Mouse (Mus musculus) limb, embryonic 14.5 days (tissue): Measurements from ENCODE around the gene Olfr101. TPM values are rescaled to one million over a fixed set of nuclear protein-coding genes. Genes with fewer than 3 reads are reported as not detected.

Experiments
- ATAC-seq: fragments of 200-750 bp; cut with Nextera tagmentation; 2 replicates; pipeline ENCODE4 v1.8.0; 2017; ENCODE audit warnings: low read depth, moderate number of reproducible peaks, moderate TSS enrichment; ENCODE audit not compliant: low FRiP score
- DNase-seq: peaks from one replicate; pipeline ENCODE4 v3.0.0-alpha.2; 2015; ENCODE audit warnings: low spot score
- H3K27ac ChIP-seq: fragments of 300-500 bp; sonication (generic); replicated peaks from 2 replicates; pipeline ENCODE4 v1.5.1; 2014; ENCODE audit warnings: low read depth, mild to moderate bottlenecking, low read length, moderate library complexity, mixed read lengths
- H3K27me3 ChIP-seq: fragments of 300-500 bp; sonication (generic); 2 replicates; pipeline ENCODE4 v1.6.1; 2014; ENCODE audit warnings: low read length, mixed read lengths; ENCODE audit not compliant: control insufficient read depth, insufficient read depth
- H3K36me3 ChIP-seq: fragments of 300-500 bp; sonication (generic); 2 replicates; pipeline ENCODE4 v1.6.1; 2014; ENCODE audit warnings: mild to moderate bottlenecking, low read length, moderate library complexity, mixed read lengths; ENCODE audit not compliant: control insufficient read depth, insufficient read depth
- H3K4me1 ChIP-seq: fragments of 300-500 bp; sonication (generic); 2 replicates; pipeline ENCODE4 v1.6.1; 2014; ENCODE audit warnings: antibody characterized with exemption, low read length, mixed read lengths; ENCODE audit not compliant: control insufficient read depth, insufficient read depth
- H3K4me2 ChIP-seq: fragments of 300-500 bp; sonication (generic); replicated peaks from 2 replicates; pipeline ENCODE4 v1.6.1; 2014; ENCODE audit warnings: low read depth, mild to moderate bottlenecking, low read length, moderate library complexity; ENCODE audit not compliant: severe bottlenecking
- H3K4me3 ChIP-seq: fragments of 300-500 bp; sonication (generic); replicated peaks from 2 replicates; pipeline ENCODE4 v1.5.1; 2014; ENCODE audit warnings: low read length
- H3K9ac ChIP-seq: fragments of 300-500 bp; sonication (generic); 2 replicates; pipeline ENCODE4 v1.6.1; 2014; ENCODE audit warnings: mild to moderate bottlenecking, low read depth, low read length, moderate library complexity; ENCODE audit not compliant: severe bottlenecking
- H3K9me3 ChIP-seq: fragments of 300-500 bp; sonication (generic); 2 replicates; pipeline ENCODE4 v1.6.1; 2016; ENCODE audit warnings: low read length; ENCODE audit not compliant: control insufficient read depth
- POLR2A ChIP-seq: fragments of 200-500 bp; IDR thresholded peaks from 2 replicates; pipeline ENCODE4 v1.8.0; 2012; ENCODE audit warnings: inconsistent platforms, mild to moderate bottlenecking, moderate library complexity, borderline replicate concordance; ENCODE audit not compliant: insufficient read depth, insufficient read length; ENCODE audit errors: extremely low read depth
- WGBS: fragments of 180-500 bp; shearing (Covaris S2); extraction: QIAGEN DNeasy Blood & Tissue Kit; methylation state at CpG from one replicate; pipeline ENCODE4 v1.1.7; 2014; 5-methylcytosine and 5-hydroxymethylcytosine counted together
- polyA plus RNA-seq, 2 experiments: library from polyadenylated mRNA; depleted of rRNA in 1 of 2; stranded (reverse) in 1 of 2; unstranded in 1 of 2; fragments of >200 nt; fragmentation: Nextera tagmentation in 1 of 2; extraction: Ambion mirVana in 1 of 2; gene quantifications; 2 replicates each; pipeline versions ENCODE4 v1.2.1 to v1.2.3; 2012 to 2014

The Olfr101 gene
- polyA plus RNA-seq (2012; rRNA removed), result not detected in 2 replicates
- not detected in 2 replicates for polyA plus RNA-seq (2014; fragmentation: Nextera tagmentation; extraction: Ambion mirVana)

DNA sequence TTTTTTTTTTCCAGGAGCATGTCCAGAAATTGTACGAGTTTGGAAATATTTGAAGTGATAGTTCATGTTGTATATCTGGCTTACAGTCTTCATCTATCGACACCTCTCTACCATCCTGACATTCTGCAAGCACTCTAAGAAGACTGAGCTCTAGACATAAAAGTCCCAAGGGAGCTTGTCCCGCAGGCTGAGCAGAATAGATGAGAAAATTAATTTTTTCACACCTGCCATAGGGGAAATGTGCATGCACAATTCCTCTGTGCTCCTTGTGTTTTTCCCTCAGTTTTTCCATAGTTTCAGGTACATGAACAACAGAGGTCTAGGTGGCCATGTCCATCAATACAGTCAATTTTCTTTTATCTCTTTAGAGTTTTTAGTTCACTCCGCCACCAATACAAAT, at the start of gene Olfr101:
TSS of gene Olfr101 (minus strand) at position 101 of the 400 bp plus-strand sequence.
- TF ChIP-seq POLR2A, result no peak

DNA sequence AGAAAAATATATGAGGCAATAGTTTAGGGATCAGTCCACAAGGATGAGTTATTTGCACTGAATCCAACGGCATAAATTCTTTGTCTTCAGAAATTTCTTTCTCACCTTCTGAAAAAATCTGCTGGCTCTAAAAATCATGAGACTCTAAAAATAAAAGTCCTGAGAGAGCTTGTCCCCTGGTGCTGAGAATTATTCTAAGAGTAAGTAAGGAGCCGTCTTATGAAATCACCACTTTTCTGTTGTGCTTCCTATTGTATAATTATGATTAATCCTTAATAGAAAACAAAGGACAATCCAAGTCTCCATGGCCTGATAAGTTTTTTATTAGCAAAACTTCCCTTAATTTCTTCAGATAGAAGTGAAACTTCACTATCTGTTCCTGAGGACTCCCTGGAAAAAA, 35.5 kb upstream of the Olfr101 start, which contains the start of gene Olfr103:
TSS of gene Olfr103 (minus strand) at position 101 of the 400 bp plus-strand sequence.
- no peak within 1 kb of the TSS for H3K9ac ChIP-seq
- no peak within 1 kb of the TSS for H3K27ac ChIP-seq
- H3K4me2 ChIP-seq, result no peak within 1 kb of the TSS
- TF ChIP-seq POLR2A, result no peak
- no peaks in the 10 kb centered on the region for H3K9me3 ChIP-seq
- no peaks in the 10 kb centered on the region for H3K4me1 ChIP-seq
- H3K36me3 ChIP-seq, result no peaks in the 10 kb centered on the region
- WGBS, result 78% methylated on average over 2 of the region's 2 CpGs
- no peak for ATAC-seq
- no peak within 1 kb of the TSS for H3K4me3 ChIP-seq
- DNase-seq, result no peak
- no peaks in the 10 kb centered on the region for H3K27me3 ChIP-seq

More for the DNA sequence above, at the start of gene Olfr101:
- Histone ChIP-seq H3K4me1 (no peaks in the 10 kb centered on the region), H3K36me3 (no peaks in the 10 kb centered on the region), H3K4me2 (no peak within 1 kb of the TSS), H3K9me3 (no peaks in the 10 kb centered on the region), H3K27me3 (no peaks in the 10 kb centered on the region), H3K9ac (no peak within 1 kb of the TSS), H3K27ac (no peak within 1 kb of the TSS), H3K4me3 (no peak within 1 kb of the TSS)
- no peak for ATAC-seq
- DNase-seq, result no peak
- 84% methylated on average over 4 of the region's 4 CpGs for WGBS

DNA sequence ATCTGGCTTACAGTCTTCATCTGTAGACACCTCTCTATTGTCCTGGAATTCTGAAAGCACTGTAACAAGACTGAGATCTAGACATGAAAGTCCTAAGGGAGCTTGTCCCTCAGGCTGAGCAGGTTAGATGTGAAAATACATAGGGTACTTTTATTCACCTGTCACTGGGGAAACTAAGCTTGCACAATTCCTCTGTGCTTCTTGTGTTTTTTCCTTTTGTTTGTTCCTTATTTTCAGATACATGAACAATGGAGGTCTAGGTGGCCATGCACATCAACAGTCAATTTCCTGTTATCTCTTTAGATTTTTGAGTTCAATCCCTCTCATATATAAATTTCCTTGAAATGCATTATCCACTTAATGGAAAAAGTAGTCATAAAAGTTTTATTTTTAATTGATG, 12.8 kb upstream of the Olfr101 start, which contains the start of gene Olfr102:
TSS of gene Olfr102 (minus strand) at position 101 of the 400 bp plus-strand sequence.
- Histone ChIP-seq H3K27me3 (no peaks in the 10 kb centered on the region), H3K9ac (no peak within 1 kb of the TSS), H3K4me2 (no peak within 1 kb of the TSS), H3K9me3 (no peaks in the 10 kb centered on the region), H3K27ac (no peak within 1 kb of the TSS), H3K4me3 (no peak within 1 kb of the TSS), H3K4me1 (no peaks in the 10 kb centered on the region), H3K36me3 (no peaks in the 10 kb centered on the region)
- DNase-seq, result no peak
- no peak for TF ChIP-seq POLR2A
- no peak for ATAC-seq

DNA sequence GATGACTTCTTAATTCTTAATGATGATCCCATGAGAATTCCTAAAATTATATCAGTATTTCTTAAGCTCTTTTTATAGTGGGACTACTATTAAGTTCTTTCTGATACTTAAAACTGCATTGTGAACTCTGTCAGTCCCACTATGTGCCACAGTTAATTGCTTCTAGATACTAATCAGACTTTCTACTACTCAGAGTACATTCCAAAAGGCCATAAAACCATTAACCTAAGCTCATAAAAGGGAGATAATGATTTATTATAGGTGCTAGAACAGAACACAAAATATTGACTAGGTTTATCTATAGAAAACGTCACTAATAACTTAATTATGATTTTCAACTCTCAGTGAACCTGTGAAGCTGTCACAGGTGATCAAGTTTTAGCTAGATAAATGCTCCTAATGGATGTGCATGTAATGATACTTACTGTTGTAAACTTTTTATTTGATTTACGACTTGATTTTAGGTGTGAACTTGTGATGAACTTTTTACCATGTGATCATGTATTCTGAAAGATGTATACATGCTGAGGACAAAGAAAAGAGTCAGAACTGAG, 6.1 kb upstream of the Olfr101 start:
- Histone ChIP-seq H3K36me3 (no peaks in the 10 kb centered on the region), H3K4me3 (no peak overlapping the region), H3K9ac (no peak overlapping the region), H3K4me2 (no peak overlapping the region), H3K4me1 (no peaks in the 10 kb centered on the region), H3K27me3 (no peaks in the 10 kb centered on the region), H3K9me3 (no peaks in the 10 kb centered on the region), H3K27ac (no peak overlapping the region)
- WGBS, result 26% methylated on average over 2 of the region's 2 CpGs
- no peak for TF ChIP-seq POLR2A
- no peak for DNase-seq
- no peak for ATAC-seq

DNA sequence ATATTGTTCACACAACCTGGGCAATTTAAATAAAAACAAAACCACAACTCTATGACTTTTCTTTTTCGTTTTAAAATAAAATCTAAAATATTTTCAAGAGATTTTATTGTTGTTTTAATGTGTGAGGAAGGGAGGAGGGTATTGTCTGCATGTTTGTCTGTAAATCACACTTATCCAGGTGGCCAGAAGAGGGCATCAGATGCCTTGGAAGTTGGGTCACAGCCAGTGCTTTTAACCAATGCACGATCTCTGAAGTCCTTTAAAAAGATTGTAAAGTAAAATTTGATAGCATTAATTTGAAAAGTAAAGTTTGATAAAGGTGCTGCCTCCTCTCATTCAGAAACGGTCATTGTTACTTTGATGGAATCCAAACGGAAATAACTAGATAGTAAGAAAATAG, 4.4 kb upstream of the Olfr101 start:
- no peaks in the 10 kb centered on the region for H3K4me1 ChIP-seq
- WGBS, result 33% methylated on average over 4 of the region's 4 CpGs
- H3K27ac ChIP-seq, result no peak overlapping the region
- no peak overlapping the region for H3K9ac ChIP-seq
- DNase-seq (no peak), ATAC-seq (no peak)
- H3K27me3 ChIP-seq, result no peaks in the 10 kb centered on the region
- no peaks in the 10 kb centered on the region for H3K9me3 ChIP-seq
- H3K4me3 ChIP-seq, result no peak overlapping the region
- TF ChIP-seq POLR2A, result no peak
- H3K4me2 ChIP-seq, result no peak overlapping the region
- H3K36me3 ChIP-seq, result no peaks in the 10 kb centered on the region
